Mouse (Mus musculus): ENCODE measurements at regions not wholly inside any gene's neighbourhood (a gene's known extent, or its start where the extent isn't known, plus 50 kb on each side); places are given as distances from the start of the nearest gene placed in this dataset.

- in situ Hi-C loops (cut with MboI; ENCODE audit: low sequenced_read_pairs) = no loop called here
Measured at GRCm38 (mm10) chr14:54185265-54185830, 68.6 kb downstream of the Dad1 start.

- in situ Hi-C loops (cut with MboI; ENCODE audit: low sequenced_read_pairs) = no loop called here
Measured at GRCm38 (mm10) chr14:54183873-54184272, 70.0 kb downstream of the Dad1 start.

- in situ Hi-C loops (cut with MboI; ENCODE audit: low sequenced_read_pairs) = no loop called here
Measured at GRCm38 (mm10) chr14:54182838-54183237, 71.1 kb downstream of the Dad1 start.

- in situ Hi-C loops (cut with MboI; ENCODE audit: low sequenced_read_pairs) = no loop called here
Measured at GRCm38 (mm10) chr14:54181306-54181705, 72.6 kb downstream of the Dad1 start.

- in situ Hi-C loops (cut with MboI; ENCODE audit: low sequenced_read_pairs) = no loop called here
Measured at GRCm38 (mm10) chr14:54180754-54181153, 73.2 kb downstream of the Dad1 start.

GRCm38 (mm10) chr14:54180271-54180670 is 73.6 kb downstream of the Dad1 start:
- in situ Hi-C loops (cut with MboI; ENCODE audit: low sequenced_read_pairs) = no loop called here

- in situ Hi-C loops (cut with MboI; ENCODE audit: low sequenced_read_pairs) = no loop called here
Measured at GRCm38 (mm10) chr14:54178856-54179255, 75.0 kb downstream of the Dad1 start.

- in situ Hi-C loops (cut with MboI; ENCODE audit: low sequenced_read_pairs) = no loop called here
Measured at GRCm38 (mm10) chr14:54176469-54176868, 77.4 kb downstream of the Dad1 start.

GRCm38 (mm10) chr14:54175476-54175875 is 78.4 kb downstream of the Dad1 start:
- in situ Hi-C loops (cut with MboI; ENCODE audit: low sequenced_read_pairs) = no loop called here

GRCm38 (mm10) chr14:54173316-54173715 is 80.6 kb downstream of the Dad1 start:
- in situ Hi-C loops (cut with MboI; ENCODE audit: low sequenced_read_pairs) = no loop called here

GRCm38 (mm10) chr14:54169254-54169653 is 84.7 kb downstream of the Dad1 start:
- in situ Hi-C loops (cut with MboI; ENCODE audit: low sequenced_read_pairs) = no loop called here

GRCm38 (mm10) chr14:54168414-54168931 is 85.4 kb downstream of the Dad1 start:
- in situ Hi-C loops (cut with MboI; ENCODE audit: low sequenced_read_pairs) = no loop called here

- in situ Hi-C loops (cut with MboI; ENCODE audit: low sequenced_read_pairs) = no loop called here
Measured at GRCm38 (mm10) chr14:54166057-54166456, 87.8 kb downstream of the Dad1 start.

GRCm38 (mm10) chr14:54164874-54165273 is 89.0 kb downstream of the Dad1 start:
- in situ Hi-C loops (cut with MboI; ENCODE audit: low sequenced_read_pairs) = no loop called here

GRCm38 (mm10) chr14:54161916-54162315 is 92.0 kb downstream of the Dad1 start:
- in situ Hi-C loops (cut with MboI; ENCODE audit: low sequenced_read_pairs) = no loop called here

- in situ Hi-C loops (cut with MboI; ENCODE audit: low sequenced_read_pairs) = no loop called here
Measured at GRCm38 (mm10) chr14:54161206-54161605, 92.7 kb downstream of the Dad1 start.

- in situ Hi-C loops (cut with MboI; ENCODE audit: low sequenced_read_pairs) = no loop called here
Measured at GRCm38 (mm10) chr14:54159816-54160215, 94.1 kb downstream of the Dad1 start.

- in situ Hi-C loops (cut with MboI; ENCODE audit: low sequenced_read_pairs) = no loop called here
Measured at GRCm38 (mm10) chr14:54158214-54158965, 95.5 kb downstream of the Dad1 start.

GRCm38 (mm10) chr14:54156536-54156935 is 97.4 kb downstream of the Dad1 start:
- in situ Hi-C loops (cut with MboI; ENCODE audit: low sequenced_read_pairs) = no loop called here

GRCm38 (mm10) chr14:54152485-54153235 is 101.2 kb downstream of the Dad1 start:
- in situ Hi-C loops (cut with MboI; ENCODE audit: low sequenced_read_pairs) = loop anchor here (5.0 kb wide), 1 partner anchor 85 kb away; no protein-coding TSS in a partner anchor

- in situ Hi-C loops (cut with MboI; ENCODE audit: low sequenced_read_pairs) = loop anchor here (5.0 kb wide), 1 partner anchor 85 kb away; no protein-coding TSS in a partner anchor
Measured at GRCm38 (mm10) chr14:54151921-54152320, 102.0 kb downstream of the Dad1 start.

Data from CH12F3 (cell line).